Mouse (Mus musculus) small intestine, adult 2 months (tissue): Measurements from ENCODE around the gene Rab27a.

Experiments used
- CTCF ChIP-seq: fragments of 200-500 bp; IDR thresholded peaks from 2 replicates; pipeline ENCODE4 v1.5.1; 2012; ENCODE audit warnings: low read depth, mild to moderate bottlenecking, control low read depth, inconsistent platforms, low read length, moderate library complexity, mixed read lengths; ENCODE audit not compliant: insufficient replicate concordance, insufficient read length; ENCODE audit errors: extremely low read depth
- POLR2A ChIP-seq: fragments of 200-500 bp; IDR thresholded peaks from 2 replicates; pipeline ENCODE4 v1.6.1; 2012; ENCODE audit warnings: low read depth, mild to moderate bottlenecking, control low read depth, inconsistent platforms, low read length, moderate library complexity

- TF ChIP-seq CTCF (no peak), POLR2A (no peak)
These were observed 42.5 kb upstream of the Rab27a start for GRCm38 (mm10) chr9:73002177-73002576.
